Mouse (Mus musculus): ENCODE results near the gene Rnf187. TPM values are rescaled to one million over a fixed set of nuclear protein-coding genes. Genes with fewer than 3 reads are reported as not detected.

Gene Rnf187
- polyA plus RNA-seq, 1 experiment from 2014 or later: 211 TPM

DNA sequence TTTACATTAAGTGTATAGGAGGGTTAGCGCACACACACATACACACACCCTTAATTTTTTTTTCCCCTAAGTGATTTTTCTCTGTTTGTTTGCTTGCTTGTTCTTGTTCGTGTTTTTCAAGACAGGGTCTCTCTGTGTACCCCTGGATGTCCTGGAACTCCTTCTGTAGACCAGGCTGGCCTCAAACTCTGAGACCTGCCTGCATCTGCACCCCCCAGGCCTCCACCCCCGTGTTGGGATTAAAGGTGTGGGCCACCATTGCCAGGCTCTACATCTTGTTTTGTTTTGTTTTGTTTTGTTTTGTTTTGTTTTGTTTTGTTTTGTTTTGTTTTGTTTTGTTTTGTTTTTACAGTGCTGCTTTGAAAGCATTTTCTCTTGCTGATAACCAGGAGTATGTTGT lies 8.6 kb upstream of the Rnf187 start:
- no peaks in the 10 kb centered on the region for H3K36me3 ChIP-seq (ENCODE audit: control insufficient read depth, insufficient read depth, low read length)
- no peaks in the 10 kb centered on the region for H3K27me3 ChIP-seq (ENCODE audit: control insufficient read depth, insufficient read depth, low read length)
- H3K4me2 ChIP-seq (replicated peaks; ENCODE audit: low read depth, low read length): no peak overlapping the region
- no peak for ATAC-seq (ENCODE audit: insufficient number of reproducible peaks, insufficient read depth, low FRiP score, low read depth)
- H3K4me1 ChIP-seq (ENCODE audit: control insufficient read depth, insufficient read depth, low read length): peaks cover 3% of the 10 kb centered on the region; the same call in 1 of the 2 replicates
- no peak overlapping the region for H3K9ac ChIP-seq (replicated peaks; ENCODE audit: low read depth, low read length)
- WGBS: 80% methylated on average over 3 of the region's 3 CpGs
- H3K4me3 ChIP-seq (ENCODE audit: low read depth, low read length): no peak overlapping the region
- H3K27ac ChIP-seq (ENCODE audit: low read length): no peak overlapping the region
- H3K9me3 ChIP-seq (ENCODE audit: control insufficient read depth, low read depth, low read length): no peaks in the 10 kb centered on the region

DNA sequence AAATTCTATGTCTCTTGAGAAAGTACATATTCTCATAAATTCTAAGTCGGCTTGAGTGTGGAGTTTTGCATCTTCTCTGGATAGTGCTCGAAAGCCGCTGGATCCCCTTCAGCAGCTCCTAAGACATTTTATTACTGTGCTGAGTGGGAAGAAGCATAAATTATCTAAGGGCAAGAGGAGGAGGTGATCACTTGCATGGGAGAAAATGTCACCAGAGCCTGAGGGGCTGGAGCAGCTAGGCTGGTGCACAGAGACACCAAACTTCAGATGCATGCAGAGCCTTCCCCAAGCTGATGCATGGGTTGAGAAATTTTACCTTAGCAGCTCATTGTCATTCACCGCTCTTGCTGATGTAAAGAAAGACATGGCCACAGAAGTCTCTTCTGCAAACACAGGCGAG lies 5.4 kb upstream of the Rnf187 start:
- no peak overlapping the region for H3K27ac ChIP-seq (ENCODE audit: low read length)
- no peaks in the 10 kb centered on the region for H3K27me3 ChIP-seq (ENCODE audit: control insufficient read depth, insufficient read depth, low read length)
- no peaks in the 10 kb centered on the region for H3K36me3 ChIP-seq (ENCODE audit: control insufficient read depth, insufficient read depth, low read length)
- ATAC-seq (ENCODE audit: insufficient number of reproducible peaks, insufficient read depth, low FRiP score, low read depth): no peak
- no peaks in the 10 kb centered on the region for H3K9me3 ChIP-seq (ENCODE audit: control insufficient read depth, low read depth, low read length)
- no peak overlapping the region for H3K4me3 ChIP-seq (ENCODE audit: low read depth, low read length)
- peaks cover 3% of the 10 kb centered on the region; the same call in 1 of the 2 replicates for H3K4me1 ChIP-seq (ENCODE audit: control insufficient read depth, insufficient read depth, low read length)
- no peak overlapping the region for H3K4me2 ChIP-seq (replicated peaks; ENCODE audit: low read depth, low read length)
- no peak overlapping the region for H3K9ac ChIP-seq (replicated peaks; ENCODE audit: low read depth, low read length)
- WGBS: 70% methylated on average over 5 of the region's 5 CpGs

DNA sequence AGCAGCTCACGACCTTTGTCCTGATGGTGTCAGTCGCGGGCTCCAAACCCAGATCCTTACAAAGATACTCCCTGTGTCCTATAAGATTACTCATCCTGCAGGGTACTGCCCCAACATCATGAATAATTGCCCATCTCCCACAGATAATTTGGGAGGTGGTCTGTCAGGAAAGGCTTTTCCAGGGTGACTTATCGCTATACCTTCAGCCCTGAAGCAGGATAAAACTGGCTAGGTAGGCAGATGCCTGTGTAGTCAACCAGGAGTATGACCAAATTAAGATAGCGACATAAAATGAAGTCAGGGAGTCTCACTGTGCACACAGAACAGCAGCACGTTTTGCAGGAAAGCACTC lies 348 bp upstream of the Rnf187 start:
- Histone ChIP-seq H3K4me1 (ENCODE audit: control insufficient read depth, insufficient read depth, low read length) (peaks cover 13% of the 10 kb centered on the region), H3K36me3 (ENCODE audit: control insufficient read depth, insufficient read depth, low read length) (peaks cover 21% of the 10 kb centered on the region), H3K4me3 (ENCODE audit: low read depth, low read length) (peak overlapping the region; percentile 97), H3K4me2 (replicated peaks; ENCODE audit: low read depth, low read length) (peak overlapping the region; percentile 94), H3K27ac (ENCODE audit: low read length) (peak overlapping the region; percentile 94; the same call in 1 of the 2 replicates), H3K9me3 (ENCODE audit: control insufficient read depth, low read depth, low read length) (no peaks in the 10 kb centered on the region), H3K27me3 (ENCODE audit: control insufficient read depth, insufficient read depth, low read length) (no peaks in the 10 kb centered on the region), H3K9ac (replicated peaks; ENCODE audit: low read depth, low read length) (peak overlapping the region; percentile 97)
- 13% methylated on average over 6 of the region's 6 CpGs for WGBS
- 0 out of 2 replicates have a peak, but pooled peaks have one; percentile 15 for ATAC-seq (ENCODE audit: insufficient number of reproducible peaks, insufficient read depth, low FRiP score, low read depth)

DNA sequence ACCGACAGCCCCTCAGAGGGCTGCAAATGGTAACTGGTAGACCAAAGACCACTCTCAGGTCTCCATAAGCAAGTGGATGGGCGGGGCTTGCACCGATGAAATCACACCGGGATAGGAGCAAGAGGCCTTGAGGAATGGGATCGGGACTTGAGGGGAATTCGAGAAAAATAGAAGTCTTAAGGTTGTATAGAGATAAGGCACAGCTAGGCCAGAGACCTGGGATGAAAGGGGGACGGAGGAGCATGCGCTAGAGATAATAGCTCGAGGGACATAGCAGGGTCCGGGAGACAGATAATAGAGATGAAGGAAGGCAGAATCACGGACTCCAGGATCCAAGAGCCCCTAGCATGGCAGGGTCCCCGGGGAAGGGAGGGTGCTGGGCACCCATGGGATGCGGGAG lies 807 bp downstream of the Rnf187 start:
- no peaks in the 10 kb centered on the region for H3K9me3 ChIP-seq (ENCODE audit: control insufficient read depth, low read depth, low read length)
- peaks cover 33% of the 10 kb centered on the region for H3K36me3 ChIP-seq (ENCODE audit: control insufficient read depth, insufficient read depth, low read length)
- peaks cover 13% of the 10 kb centered on the region for H3K4me1 ChIP-seq (ENCODE audit: control insufficient read depth, insufficient read depth, low read length)
- H3K4me3 ChIP-seq (ENCODE audit: low read depth, low read length): peak overlapping the region; percentile 97
- peak overlapping the region; percentile 94 for H3K4me2 ChIP-seq (replicated peaks; ENCODE audit: low read depth, low read length)
- H3K9ac ChIP-seq (replicated peaks; ENCODE audit: low read depth, low read length): peak overlapping the region; percentile 97
- ATAC-seq (ENCODE audit: insufficient number of reproducible peaks, insufficient read depth, low FRiP score, low read depth): no peak
- no peaks in the 10 kb centered on the region for H3K27me3 ChIP-seq (ENCODE audit: control insufficient read depth, insufficient read depth, low read length)
- H3K27ac ChIP-seq (ENCODE audit: low read length): peak overlapping the region; percentile 94; the same call in 1 of the 2 replicates
- 1% methylated on average over 12 of the region's 13 CpGs for WGBS

DNA sequence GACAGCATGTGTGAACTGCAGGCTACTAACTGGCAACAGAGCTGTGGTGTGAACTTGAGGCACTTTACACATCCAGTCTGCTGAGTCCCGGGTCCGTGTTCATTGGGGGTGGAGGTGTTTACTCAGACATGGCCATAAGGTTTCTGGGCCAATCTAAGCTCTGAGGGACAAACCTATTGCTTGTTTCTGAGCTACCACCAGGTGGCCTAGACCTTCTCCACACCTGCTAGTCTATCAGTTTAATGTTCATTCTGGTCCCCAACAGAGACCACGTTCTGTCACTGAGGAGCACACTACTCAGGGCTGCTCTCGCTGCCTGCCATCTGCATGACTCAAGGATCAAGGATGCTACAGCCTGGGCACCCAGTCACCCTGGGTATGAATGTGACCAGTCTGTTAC lies 7.1 kb downstream of the Rnf187 start:
- ATAC-seq (ENCODE audit: insufficient number of reproducible peaks, insufficient read depth, low FRiP score, low read depth): no peak
- no peaks in the 10 kb centered on the region for H3K27me3 ChIP-seq (ENCODE audit: control insufficient read depth, insufficient read depth, low read length)
- 68% methylated on average over 4 of the region's 4 CpGs for WGBS
- peaks cover 37% of the 10 kb centered on the region for H3K36me3 ChIP-seq (ENCODE audit: control insufficient read depth, insufficient read depth, low read length)
- no peak overlapping the region for H3K9ac ChIP-seq (replicated peaks; ENCODE audit: low read depth, low read length)
- H3K27ac ChIP-seq (ENCODE audit: low read length): no peak overlapping the region
- H3K9me3 ChIP-seq (ENCODE audit: control insufficient read depth, low read depth, low read length): no peaks in the 10 kb centered on the region
- H3K4me1 ChIP-seq (ENCODE audit: control insufficient read depth, insufficient read depth, low read length): peaks cover 1% of the 10 kb centered on the region; the same call in 1 of the 2 replicates
- no peak overlapping the region for H3K4me3 ChIP-seq (ENCODE audit: low read depth, low read length)
- no peak overlapping the region for H3K4me2 ChIP-seq (replicated peaks; ENCODE audit: low read depth, low read length)

DNA sequence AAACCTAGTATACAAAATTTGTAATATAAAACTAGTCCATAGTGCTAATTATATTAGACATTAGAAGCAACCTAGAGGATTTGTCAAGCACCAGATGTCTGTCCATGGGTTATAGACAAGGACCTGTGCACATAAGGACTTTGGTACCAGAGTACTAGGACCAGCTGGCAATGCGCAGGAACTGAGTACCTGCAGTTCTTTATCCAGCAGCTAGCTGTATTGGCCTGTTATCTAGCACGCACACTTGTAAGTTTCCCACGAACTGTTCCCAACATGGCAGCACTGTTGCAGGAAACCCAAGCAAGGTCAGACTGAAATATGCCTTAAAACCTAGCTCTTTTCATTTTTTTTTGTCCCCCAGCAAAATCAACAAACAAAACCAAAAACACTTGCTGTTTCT lies 8.5 kb downstream of the Rnf187 start:
- Histone ChIP-seq H3K27ac (ENCODE audit: low read length) (no peak overlapping the region), H3K4me2 (replicated peaks; ENCODE audit: low read depth, low read length) (no peak overlapping the region), H3K4me1 (ENCODE audit: control insufficient read depth, insufficient read depth, low read length) (no peaks in the 10 kb centered on the region), H3K9me3 (ENCODE audit: control insufficient read depth, low read depth, low read length) (no peaks in the 10 kb centered on the region), H3K36me3 (ENCODE audit: control insufficient read depth, insufficient read depth, low read length) (peaks cover 29% of the 10 kb centered on the region), H3K4me3 (ENCODE audit: low read depth, low read length) (no peak overlapping the region), H3K9ac (replicated peaks; ENCODE audit: low read depth, low read length) (no peak overlapping the region), H3K27me3 (ENCODE audit: control insufficient read depth, insufficient read depth, low read length) (no peaks in the 10 kb centered on the region)
- WGBS: 92% methylated on average over 3 of the region's 3 CpGs
- ATAC-seq (ENCODE audit: insufficient number of reproducible peaks, insufficient read depth, low FRiP score, low read depth): no peak

DNA sequence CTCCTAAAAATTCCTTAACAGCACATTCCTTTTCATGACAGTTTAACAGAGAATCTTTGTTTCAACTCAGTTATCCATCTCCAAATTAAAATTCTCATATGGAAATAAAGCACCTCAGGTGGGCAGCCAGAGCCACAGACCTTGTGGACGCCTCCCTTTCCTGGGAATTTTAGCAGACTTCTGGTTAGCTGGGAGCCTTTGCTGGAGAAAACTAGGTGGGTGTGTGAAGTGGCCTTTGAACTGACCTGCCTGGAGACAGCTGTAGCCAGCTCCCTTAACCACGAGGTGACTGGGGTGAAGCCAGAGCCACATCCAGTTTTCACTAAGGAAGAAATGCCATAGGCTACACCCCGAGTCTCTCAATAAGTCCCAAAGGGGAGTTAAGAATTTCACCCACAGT lies 9.1 kb downstream of the Rnf187 start:
- peaks cover 29% of the 10 kb centered on the region for H3K36me3 ChIP-seq (ENCODE audit: control insufficient read depth, insufficient read depth, low read length)
- WGBS: 45% methylated on average over 3 of the region's 3 CpGs
- H3K4me3 ChIP-seq (ENCODE audit: low read depth, low read length): no peak overlapping the region
- H3K9me3 ChIP-seq (ENCODE audit: control insufficient read depth, low read depth, low read length): no peaks in the 10 kb centered on the region
- ATAC-seq (ENCODE audit: insufficient number of reproducible peaks, insufficient read depth, low FRiP score, low read depth): no peak
- H3K4me2 ChIP-seq (replicated peaks; ENCODE audit: low read depth, low read length): no peak overlapping the region
- no peak overlapping the region for H3K27ac ChIP-seq (ENCODE audit: low read length)
- no peaks in the 10 kb centered on the region for H3K27me3 ChIP-seq (ENCODE audit: control insufficient read depth, insufficient read depth, low read length)
- H3K4me1 ChIP-seq (ENCODE audit: control insufficient read depth, insufficient read depth, low read length): no peaks in the 10 kb centered on the region
- no peak overlapping the region for H3K9ac ChIP-seq (replicated peaks; ENCODE audit: low read depth, low read length)

DNA sequence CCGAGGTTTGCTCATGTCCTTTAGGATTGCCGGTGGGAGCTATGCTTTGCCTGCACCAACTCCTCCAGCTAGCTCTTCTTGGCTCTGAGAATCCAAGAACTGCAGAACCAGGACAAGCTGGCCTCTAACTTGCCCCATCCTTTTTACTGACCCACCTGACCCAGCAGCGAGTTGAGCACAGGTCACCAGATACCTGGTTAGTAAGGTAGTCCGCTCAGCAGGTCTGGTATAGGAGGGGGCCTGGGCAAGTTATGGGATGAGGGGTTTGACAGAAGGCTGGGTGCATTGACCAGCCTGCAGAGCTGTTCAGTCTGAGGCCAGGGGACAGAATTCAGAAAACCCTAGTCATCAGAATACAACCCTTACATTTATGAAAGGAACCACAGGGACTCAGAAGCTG lies 9.7 kb downstream of the Rnf187 start:
- H3K36me3 ChIP-seq (ENCODE audit: control insufficient read depth, insufficient read depth, low read length): peaks cover 23% of the 10 kb centered on the region
- no peaks in the 10 kb centered on the region for H3K4me1 ChIP-seq (ENCODE audit: control insufficient read depth, insufficient read depth, low read length)
- no peak for ATAC-seq (ENCODE audit: insufficient number of reproducible peaks, insufficient read depth, low FRiP score, low read depth)
- no peaks in the 10 kb centered on the region for H3K27me3 ChIP-seq (ENCODE audit: control insufficient read depth, insufficient read depth, low read length)
- no peak overlapping the region for H3K9ac ChIP-seq (replicated peaks; ENCODE audit: low read depth, low read length)
- H3K27ac ChIP-seq (ENCODE audit: low read length): no peak overlapping the region
- WGBS: 58% methylated on average over 4 of the region's 4 CpGs
- no peaks in the 10 kb centered on the region for H3K9me3 ChIP-seq (ENCODE audit: control insufficient read depth, low read depth, low read length)
- no peak overlapping the region for H3K4me2 ChIP-seq (replicated peaks; ENCODE audit: low read depth, low read length)
- H3K4me3 ChIP-seq (ENCODE audit: low read depth, low read length): no peak overlapping the region

Data from stomach, embryonic 14.5 days (tissue).